Mouse (Mus musculus): ENCODE measurements around the gene Gm42742.

Gene Gm42742

GRCm38 (mm10) chr7:127019306-127019960 is 1.5 kb downstream of the Gm42742 start:
- no peak for DNase-seq

- no peak for DNase-seq
Measured at GRCm38 (mm10) chr7:127018416-127019305, 2.2 kb downstream of the Gm42742 start.

- no peak for DNase-seq
Measured at GRCm38 (mm10) chr7:127017950-127018345, 2.9 kb downstream of the Gm42742 start.

- DNase-seq, result peak; percentile 99
Measured at GRCm38 (mm10) chr7:127016971-127017949, 3.6 kb downstream of the Gm42742 start, which contains the start of gene Pagr1a. Gene Pagr1a, minus strand, starts transcription at chr7:127017352.

- no peak for DNase-seq
Measured at GRCm38 (mm10) chr7:127016486-127016938, 4.4 kb downstream of the Gm42742 start.

- no peak for DNase-seq
Measured at GRCm38 (mm10) chr7:127016481-127016485, 4.6 kb downstream of the Gm42742 start, which contains the start of gene Pagr1b. Gene Pagr1b, minus strand, starts transcription at chr7:127016484.

GRCm38 (mm10) chr7:127016081-127016480 is 4.8 kb downstream of the Gm42742 start:
- peak; percentile 76 for DNase-seq

- no peak for DNase-seq
Measured at GRCm38 (mm10) chr7:127014993-127015392, 5.9 kb downstream of the Gm42742 start.

GRCm38 (mm10) chr7:127014320-127014719 is 6.6 kb downstream of the Gm42742 start, which contains the start of gene Mvp:
Gene Mvp, minus strand, starts transcription at chr7:127014621.
- peak; percentile 83 for DNase-seq

GRCm38 (mm10) chr7:127013385-127013784 is 7.5 kb downstream of the Gm42742 start:
- DNase-seq, result no peak

- DNase-seq, result no peak
Measured at GRCm38 (mm10) chr7:127012845-127013244, 8.1 kb downstream of the Gm42742 start.

- no peak for DNase-seq
Measured at GRCm38 (mm10) chr7:127012374-127012773, 8.5 kb downstream of the Gm42742 start.

GRCm38 (mm10) chr7:127011717-127012116 is 9.2 kb downstream of the Gm42742 start:
- no peak for DNase-seq

- no peak for DNase-seq
Measured at GRCm38 (mm10) chr7:127011051-127011450, 9.8 kb downstream of the Gm42742 start.

- no peak for DNase-seq
Measured at GRCm38 (mm10) chr7:127009307-127010085, 11.4 kb downstream of the Gm42742 start.

GRCm38 (mm10) chr7:127008239-127009019 is 12.5 kb downstream of the Gm42742 start:
- peak; percentile 83 for DNase-seq

GRCm38 (mm10) chr7:127007313-127008024 is 13.4 kb downstream of the Gm42742 start:
- no peak for DNase-seq

- no peak for DNase-seq
Measured at GRCm38 (mm10) chr7:127004122-127004875, 16.6 kb downstream of the Gm42742 start.

GRCm38 (mm10) chr7:127003620-127004019 is 17.3 kb downstream of the Gm42742 start:
- DNase-seq, result no peak

- DNase-seq, result no peak
Measured at GRCm38 (mm10) chr7:126999568-126999967, 21.3 kb downstream of the Gm42742 start.

Measured in kidney, postnatal 10 days (tissue).